Mouse (Mus musculus): ENCODE data around the gene St5.

DNA sequence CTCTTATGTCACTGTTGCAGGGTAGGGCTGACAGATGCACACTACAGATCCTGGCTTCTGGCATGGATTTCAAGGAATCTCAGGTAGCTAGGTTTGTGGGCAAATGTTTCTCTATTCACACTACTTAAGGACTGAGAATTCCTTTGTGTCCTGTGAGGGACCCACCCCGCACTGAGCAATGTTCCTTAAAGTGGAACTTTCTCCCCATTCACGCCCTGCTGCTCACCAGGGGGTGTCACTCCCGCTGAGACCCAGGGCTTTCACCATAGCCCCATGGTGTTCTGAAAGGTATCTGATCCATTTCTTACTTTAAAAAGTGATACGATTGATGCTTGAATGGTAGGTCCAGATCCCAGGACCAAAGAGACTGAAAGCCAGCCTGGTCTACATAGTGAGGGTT lies 684 bp downstream of the St5 start:
- no peak for TF ChIP-seq POLR2A (IDR thresholded peaks at IDR 0.05; ENCODE audit: insufficient read depth, low read length)
- TF ChIP-seq CTCF (IDR thresholded peaks at IDR 0.05; ENCODE audit: low read depth, low read length), result no peak

Measured in ES-Bruce4 (cell line).